Mouse (Mus musculus): ENCODE measurements at regions not wholly inside any gene's neighbourhood (a gene's known extent, or its start where the extent isn't known, plus 50 kb on each side); places are given as distances from the start of the nearest gene placed in this dataset.
"Not testable (repeated sequence)": the region's sequence is repeated elsewhere in the genome, so short reads cannot be mapped to it uniquely, and the experiment has no call there.

DNA sequence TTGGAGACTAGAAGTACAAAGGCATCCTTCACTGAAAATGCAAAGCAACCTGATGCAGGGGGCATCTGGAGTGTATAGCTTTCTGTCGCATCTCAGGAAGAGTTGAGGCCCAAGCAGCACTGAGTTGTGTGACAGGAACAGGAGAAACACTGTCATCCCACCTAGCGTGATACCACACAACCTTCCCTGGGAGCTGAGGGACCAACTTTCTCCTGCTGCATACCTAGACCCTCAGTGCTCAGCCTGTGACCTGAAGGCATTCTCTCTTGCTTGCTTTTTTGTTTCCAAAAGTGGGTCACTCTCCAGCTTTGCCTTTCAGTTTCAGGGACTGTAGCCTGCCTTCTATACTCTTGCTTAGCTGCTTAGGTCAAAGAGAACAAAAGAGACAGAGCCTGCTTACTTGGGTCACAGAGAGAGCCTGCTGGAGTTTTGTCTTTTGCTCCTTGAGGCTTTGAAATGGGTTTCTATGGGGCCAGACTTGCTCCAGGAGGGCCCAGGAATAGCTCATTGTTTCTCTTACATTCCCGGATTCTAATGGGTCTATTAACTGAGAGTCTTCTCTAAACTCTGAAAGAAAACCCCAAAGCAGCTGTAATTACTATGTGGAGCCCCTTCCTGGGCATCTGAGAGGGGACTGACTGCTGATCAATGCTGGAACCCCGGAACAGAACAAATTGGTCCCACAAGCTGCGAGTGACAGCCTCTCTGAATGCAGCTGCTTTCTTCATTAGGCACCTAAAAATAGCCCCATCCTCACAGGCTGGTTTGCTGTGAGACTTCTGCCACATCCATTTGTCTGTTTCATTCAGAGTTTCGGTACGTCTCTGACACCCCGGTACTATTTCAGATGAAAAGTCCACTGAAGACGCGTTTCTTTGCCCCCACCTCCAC lies 73.9 kb upstream of the Atxn1 start:
- DNase-seq (ENCODE audit: low spot score in 2 of 2), result peak in 1 of 2 experiments; percentile 24

DNA sequence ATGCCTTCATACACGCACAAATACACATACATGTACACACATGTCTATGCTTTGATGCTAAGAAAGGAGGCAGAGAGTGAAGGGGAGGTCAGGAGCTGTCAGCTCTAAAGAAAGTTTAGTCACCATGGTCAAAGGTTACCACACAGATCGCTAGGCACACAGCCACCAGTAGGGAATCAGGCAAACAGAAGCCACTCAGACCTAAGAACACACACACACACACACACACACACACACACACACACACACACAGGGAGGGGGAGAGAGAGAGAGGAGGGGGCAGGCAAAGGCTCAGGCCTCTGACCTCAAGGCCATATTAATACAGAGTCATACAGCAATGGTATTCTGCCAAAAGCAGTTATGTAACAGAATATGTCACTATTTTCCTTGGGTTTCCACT lies 67.5 kb upstream of the Atxn1 start:
- DNase-seq (ENCODE audit: low spot score in 2 of 2), result no peak

DNA sequence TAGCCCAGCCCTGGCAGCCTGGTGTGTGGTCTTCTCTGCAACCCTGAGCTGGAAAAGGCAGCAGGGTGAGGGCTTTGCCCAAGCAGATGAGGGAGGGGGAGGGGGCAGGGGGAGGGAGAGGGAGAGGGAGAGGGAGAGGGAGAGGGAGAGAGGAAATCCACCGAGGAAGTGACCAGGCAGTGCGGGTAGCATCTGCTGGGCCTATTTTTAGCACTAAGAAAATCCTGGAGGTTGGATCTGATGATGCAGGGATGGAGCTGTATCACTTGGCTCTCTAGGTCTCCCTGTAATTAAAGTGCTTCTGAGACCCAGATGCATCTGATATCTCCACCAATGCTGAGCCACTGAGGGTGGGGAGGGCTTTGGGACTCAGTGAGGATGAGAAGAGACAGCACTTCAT lies 61.2 kb upstream of the Atxn1 start:
- DNase-seq (ENCODE audit: low spot score in 2 of 2), result no peak

DNA sequence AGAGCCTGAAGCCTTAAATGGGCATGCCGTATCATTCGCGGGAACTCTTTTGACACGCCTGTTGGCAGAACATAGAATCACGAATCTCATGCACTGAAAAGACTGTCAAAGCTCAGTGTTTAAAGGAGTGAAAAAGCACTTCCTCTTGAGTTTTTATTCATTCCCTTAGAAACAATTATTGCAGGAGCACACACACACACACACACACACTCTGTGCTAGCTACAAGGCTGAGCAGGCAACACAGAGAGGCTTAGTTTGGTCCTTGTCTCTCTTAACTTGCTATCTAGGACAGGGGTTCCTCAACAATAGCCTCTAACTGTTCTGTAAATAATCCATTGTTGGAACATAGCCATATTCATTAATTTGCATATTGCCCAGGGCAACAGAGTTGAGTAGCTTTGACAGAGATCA lies 58.8 kb upstream of the Atxn1 start:
- no peak for DNase-seq (ENCODE audit: low spot score in 2 of 2)

DNA sequence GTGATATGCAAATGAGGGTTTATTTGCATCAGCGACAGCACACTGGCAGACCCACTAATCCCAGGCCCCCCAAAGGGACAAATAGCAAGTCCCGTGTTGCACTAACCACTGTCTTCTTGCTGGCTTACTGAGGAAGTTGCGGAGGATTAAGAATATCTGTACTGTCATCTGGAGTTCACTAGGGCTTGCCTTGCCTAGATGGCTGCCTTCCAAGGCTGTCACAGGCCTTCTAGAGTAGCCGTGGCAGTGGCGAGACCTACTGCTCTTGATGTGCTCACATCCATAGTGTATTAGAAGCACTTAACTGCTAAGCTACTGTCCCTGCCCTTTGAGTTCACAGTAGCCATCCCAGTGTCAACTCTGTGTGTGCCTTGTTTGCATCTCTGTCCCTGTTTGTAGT lies 58.4 kb upstream of the Atxn1 start:
- no peak for DNase-seq (ENCODE audit: low spot score in 2 of 2)

DNA sequence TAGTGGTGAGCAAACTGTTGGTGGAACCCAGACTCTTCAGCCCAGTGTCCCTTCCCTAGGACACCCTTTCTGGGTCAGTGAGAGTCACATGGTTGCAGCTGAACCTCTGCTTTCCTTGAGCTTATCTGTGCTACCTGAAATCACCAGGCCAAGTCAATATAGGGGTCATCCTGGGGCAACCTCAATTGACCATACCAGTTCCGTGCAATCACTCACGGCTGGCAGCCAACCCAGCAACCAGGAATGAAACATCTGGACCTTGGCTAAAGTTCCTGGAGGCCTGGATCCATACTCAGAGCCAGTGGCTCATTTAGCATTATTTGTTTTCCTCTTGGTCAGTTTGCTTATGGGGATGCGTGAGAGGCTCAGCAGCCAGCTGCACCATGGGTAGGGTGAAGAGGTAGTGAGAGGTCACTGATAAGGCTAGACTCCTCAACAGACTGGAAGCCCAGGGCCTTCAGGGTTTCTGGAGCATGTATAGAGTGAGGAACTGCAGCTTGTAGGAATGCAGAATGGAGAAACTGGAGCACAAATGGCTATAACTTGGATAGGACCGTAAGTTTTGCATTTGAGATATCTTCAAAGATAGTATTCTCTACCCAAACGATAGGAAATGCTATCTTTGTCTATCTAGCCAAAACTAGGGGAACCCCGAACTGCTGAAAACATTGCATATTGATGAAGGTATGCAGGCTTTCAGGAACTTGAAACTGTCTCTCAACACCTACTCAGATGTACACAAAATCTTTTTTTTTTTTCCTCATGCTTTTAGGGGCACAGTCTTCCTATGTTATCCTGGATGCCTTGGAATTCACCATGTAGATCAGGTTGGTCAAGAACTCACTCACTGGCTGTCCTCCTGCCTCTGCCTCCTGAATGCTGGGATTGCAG lies 56.4 kb upstream of the Atxn1 start:
- no peak for DNase-seq (ENCODE audit: low spot score in 2 of 2)

DNA sequence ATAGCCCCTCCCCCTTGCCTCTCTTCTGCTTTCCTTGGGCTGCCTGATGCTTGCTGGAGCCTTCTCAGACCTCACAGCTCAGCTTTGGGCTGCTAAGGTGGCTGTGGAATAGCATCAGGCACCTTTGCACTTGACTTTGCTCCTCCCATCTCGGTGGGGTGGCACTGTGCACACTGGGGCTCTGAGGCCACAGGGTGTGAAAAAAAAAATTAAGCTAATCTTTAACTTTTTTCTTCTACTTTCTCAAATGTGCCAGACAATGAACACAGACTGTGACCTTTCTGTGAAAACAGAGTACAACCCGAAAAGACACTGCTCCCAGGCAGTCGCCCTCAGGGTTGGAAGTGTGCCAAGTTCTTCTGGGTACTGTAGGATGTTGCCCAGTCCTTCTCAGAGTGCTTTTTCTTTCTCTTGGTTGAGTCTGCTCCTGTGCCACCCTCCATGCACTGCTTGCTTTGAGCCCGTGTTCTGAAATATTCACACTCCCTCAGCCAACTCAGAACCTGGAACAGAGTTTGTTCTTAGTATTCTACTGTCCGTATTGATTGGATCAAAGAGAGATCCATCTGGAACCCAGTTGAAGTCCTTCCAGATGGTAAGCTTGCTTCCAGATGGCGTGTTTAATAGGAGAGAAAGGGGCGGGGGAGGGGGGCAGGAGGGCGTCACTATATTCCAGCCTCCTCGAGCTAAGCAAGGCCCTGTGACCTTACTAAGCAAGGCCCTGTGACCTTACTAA lies 54.8 kb upstream of the Atxn1 start:
- peak; percentile 38 to 53 for DNase-seq (ENCODE audit: low spot score in 2 of 2)

DNA sequence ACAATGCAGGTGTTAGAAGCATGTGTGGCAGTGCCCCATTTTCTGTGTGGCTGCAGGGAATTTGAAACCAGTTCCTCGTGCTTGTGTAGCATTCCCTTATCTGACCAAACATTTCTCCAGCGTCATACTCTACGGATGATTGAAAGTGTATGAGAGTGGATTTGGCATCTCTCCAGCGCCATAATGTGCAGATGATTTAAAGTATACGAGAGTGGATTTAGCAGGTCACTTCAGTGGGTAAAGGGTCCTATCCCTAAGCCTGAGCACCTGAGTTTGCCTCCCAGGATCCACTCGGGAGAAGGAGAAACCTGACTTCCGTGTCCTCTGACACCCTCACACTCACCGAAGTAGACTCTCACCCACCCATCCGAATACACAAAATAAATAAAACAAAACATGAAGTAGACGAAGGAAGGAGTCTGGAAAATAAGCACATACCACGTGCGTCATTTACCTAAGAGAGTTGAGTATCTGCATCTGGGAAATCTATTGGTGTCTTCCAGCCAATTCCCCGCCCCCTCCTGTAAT lies 54.2 kb upstream of the Atxn1 start:
- DNase-seq (ENCODE audit: low spot score in 2 of 2), result no peak

DNA sequence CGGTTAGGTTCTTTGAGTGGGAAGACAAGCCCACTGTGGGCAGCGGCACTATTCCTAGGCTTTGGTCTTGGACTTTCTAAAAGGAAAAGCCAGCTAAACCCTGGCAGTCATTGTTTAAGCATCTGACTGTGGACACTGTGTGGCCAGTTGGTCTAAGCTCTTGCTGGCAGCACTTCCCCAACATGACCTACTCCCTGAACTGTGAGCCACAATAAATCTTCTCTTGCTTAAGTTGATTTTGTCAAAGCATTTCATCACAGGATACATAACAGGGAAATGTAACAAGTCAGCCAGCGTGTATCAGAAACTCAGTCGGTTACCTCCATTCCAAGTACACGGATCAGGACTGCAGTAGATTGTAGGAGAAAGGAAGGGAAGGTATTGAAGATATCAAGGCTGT lies 52.9 kb upstream of the Atxn1 start:
- DNase-seq (ENCODE audit: low spot score in 2 of 2), result no peak

DNA sequence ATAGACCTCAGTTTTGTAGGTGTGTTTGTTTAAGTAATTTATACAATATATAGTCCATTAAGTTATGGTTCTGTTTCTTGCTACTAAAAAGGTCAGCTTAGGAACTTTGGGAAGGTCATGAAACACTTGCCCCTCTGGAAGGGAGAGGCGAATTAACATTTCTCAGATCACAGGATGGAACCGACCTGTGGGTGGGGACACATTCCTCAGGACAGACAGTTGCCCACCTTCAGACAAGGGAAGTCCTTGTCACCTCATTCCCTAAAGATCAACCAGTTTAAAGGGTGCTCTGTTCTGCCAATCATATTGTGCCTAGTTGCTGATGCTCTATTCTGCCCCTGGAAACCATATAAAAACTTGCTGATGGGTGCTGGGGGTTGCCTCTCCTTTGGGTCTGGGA lies 52.2 kb upstream of the Atxn1 start:
- DNase-seq (ENCODE audit: low spot score in 2 of 2), result not testable (repeated sequence)

DNA sequence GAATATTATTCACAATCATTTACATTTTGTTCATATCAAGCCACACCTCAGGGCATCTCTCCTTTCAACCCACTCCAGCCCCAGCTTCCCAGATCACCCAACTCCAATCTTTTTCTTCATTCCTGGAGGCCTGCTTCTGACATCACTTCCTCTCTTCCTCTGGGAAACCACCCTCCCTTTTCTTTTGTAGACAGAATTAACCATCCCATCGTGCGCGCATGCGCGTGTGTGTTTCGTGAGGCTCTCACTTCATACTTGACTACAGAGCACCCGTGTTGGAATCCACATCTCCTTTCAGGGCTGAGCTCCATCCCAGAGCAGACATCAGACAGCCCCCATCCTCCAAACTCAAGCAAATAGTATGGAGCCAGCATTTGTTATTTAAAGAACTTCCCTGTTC lies 50.4 kb upstream of the Atxn1 start:
- no peak for DNase-seq (ENCODE audit: low spot score in 2 of 2)

DNA sequence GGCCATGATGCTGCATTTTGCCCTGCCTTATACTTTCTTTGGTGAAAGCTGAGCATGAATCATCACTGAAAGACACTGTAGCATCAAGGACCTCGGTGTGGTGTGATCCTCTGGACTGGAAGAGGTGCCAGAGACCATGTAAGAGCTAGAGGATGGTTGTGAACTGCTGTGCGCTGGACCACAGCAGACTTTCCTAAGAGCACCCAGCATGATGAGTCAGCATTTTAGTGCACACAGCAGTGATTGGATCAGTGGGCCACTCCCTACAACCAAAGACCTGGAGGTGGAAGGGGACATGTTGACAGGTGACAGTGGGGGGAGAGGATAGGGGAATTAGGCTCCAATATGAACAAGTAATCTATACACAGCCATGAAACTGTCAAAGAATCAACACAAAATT lies 49.8 kb upstream of the Atxn1 start:
- no peak for DNase-seq (ENCODE audit: low spot score in 2 of 2)

All from right cerebral cortex, adult 2 months (tissue).